Mouse (Mus musculus) midbrain, embryonic 12.5 days (tissue): ENCODE measurements around the gene St5. TPM values are rescaled to one million over a fixed set of nuclear protein-coding genes. Genes with fewer than 3 reads are reported as not detected.

Source experiments
- ATAC-seq: fragments of 200-750 bp; cut with Nextera tagmentation; 2 replicates; pipeline ENCODE4 v1.8.0; 2017; ENCODE audit warnings: low read depth, moderate TSS enrichment, moderate library complexity; ENCODE audit not compliant: low FRiP score
- H3K27ac ChIP-seq: fragments of 300-500 bp; sonication (generic); replicated peaks from 2 replicates; pipeline ENCODE4 v1.5.1; 2016; ENCODE audit warnings: mild to moderate bottlenecking
- H3K27me3 ChIP-seq: fragments of 300-500 bp; sonication (generic); 2 replicates; pipeline ENCODE4 v1.6.1; 2016; ENCODE audit warnings: mild to moderate bottlenecking
- H3K36me3 ChIP-seq: fragments of 300-500 bp; sonication (generic); 2 replicates; pipeline ENCODE4 v1.6.1; 2016
- H3K4me1 ChIP-seq: fragments of 300-500 bp; sonication (generic); 2 replicates; pipeline ENCODE4 v1.6.1; 2016
- H3K4me2 ChIP-seq: fragments of 300-500 bp; sonication (generic); replicated peaks from 2 replicates; pipeline ENCODE4 v1.6.1; 2016; ENCODE audit warnings: mild to moderate bottlenecking, moderate library complexity
- H3K4me3 ChIP-seq: fragments of 300-500 bp; sonication (generic); 2 replicates; pipeline ENCODE4 v1.5.1; 2016; ENCODE audit warnings: mild to moderate bottlenecking
- H3K9ac ChIP-seq: fragments of 300-500 bp; sonication (generic); replicated peaks from 2 replicates; pipeline ENCODE4 v1.6.1; 2016; ENCODE audit warnings: mild to moderate bottlenecking, moderate library complexity
- H3K9me3 ChIP-seq: fragments of 300-500 bp; sonication (generic); 2 replicates; pipeline ENCODE4 v1.6.1; 2016; ENCODE audit warnings: mild to moderate bottlenecking
- WGBS: fragments of 180-500 bp; shearing (Covaris S2); methylation state at CpG from one replicate; pipeline ENCODE4 v1.1.7; 2016; 5-methylcytosine and 5-hydroxymethylcytosine counted together
- polyA plus RNA-seq: library from polyadenylated mRNA; unstranded; fragments of >200 nt; fragmentation: Nextera tagmentation; extraction: Ambion mirVana; gene quantifications from 2 replicates; pipeline ENCODE4 v1.2.1, GENCODE M21; 2016

St5 gene
- polyA plus RNA-seq, 1 experiment from 2014 or later = 38.1 TPM

- ATAC-seq = no peak
- 0 out of 2 replicates have a peak, but pooled peaks cover 5% of the 10 kb centered on the region for H3K27me3 ChIP-seq
- H3K4me1 ChIP-seq = peaks cover 8% of the 10 kb centered on the region
- H3K9me3 ChIP-seq = no peaks in the 10 kb centered on the region
- H3K27ac ChIP-seq = no peak overlapping the region
- H3K9ac ChIP-seq = no peak overlapping the region
- no peak overlapping the region for H3K4me3 ChIP-seq
- no peak overlapping the region for H3K4me2 ChIP-seq
- H3K36me3 ChIP-seq = no peaks in the 10 kb centered on the region
- WGBS = 76% methylated on average over 2 of the region's 2 CpGs
These were observed 192.6 kb downstream of the St5 start for GRCm38 (mm10) chr7:109510799-109511198.

GRCm38 (mm10) chr7:109508034-109508433 lies 195.4 kb downstream of the St5 start, which contains the start of gene Trim66:
TSS of gene Trim66 (minus strand) at chr7:109508134.
- 84% methylated on average over 4 of the region's 4 CpGs for WGBS
- H3K27me3 ChIP-seq = 0 out of 2 replicates have a peak, but pooled peaks cover 5% of the 10 kb centered on the region
- ATAC-seq = no peak
- peaks cover 8% of the 10 kb centered on the region for H3K4me1 ChIP-seq
- H3K4me3 ChIP-seq = no peak within 1 kb of the TSS
- H3K9me3 ChIP-seq = no peaks in the 10 kb centered on the region
- 0 out of 2 replicates have a peak within 1 kb of the TSS, but pooled peaks have one; percentile 24 for H3K9ac ChIP-seq
- H3K36me3 ChIP-seq = no peaks in the 10 kb centered on the region
- peak within 1 kb of the TSS; percentile 32 for H3K4me2 ChIP-seq
- 0 out of 2 replicates have a peak within 1 kb of the TSS, but pooled peaks have one; percentile 30 for H3K27ac ChIP-seq

GRCm38 (mm10) chr7:109507572-109507971 lies 195.8 kb downstream of the St5 start:
- H3K27ac ChIP-seq = 0 out of 2 replicates have a peak overlapping the region, but pooled peaks have one; percentile 30
- H3K4me2 ChIP-seq = peak overlapping the region; percentile 32
- 0 out of 2 replicates have a peak overlapping the region, but pooled peaks have one; percentile 24 for H3K9ac ChIP-seq
- H3K4me1 ChIP-seq = peaks cover 8% of the 10 kb centered on the region
- no peaks in the 10 kb centered on the region for H3K36me3 ChIP-seq
- H3K4me3 ChIP-seq = no peak overlapping the region
- WGBS = 46% methylated on average over 9 of the region's 9 CpGs
- H3K9me3 ChIP-seq = no peaks in the 10 kb centered on the region
- 0 out of 2 replicates have a peak, but pooled peaks cover 5% of the 10 kb centered on the region for H3K27me3 ChIP-seq
- no peak for ATAC-seq

DNA sequence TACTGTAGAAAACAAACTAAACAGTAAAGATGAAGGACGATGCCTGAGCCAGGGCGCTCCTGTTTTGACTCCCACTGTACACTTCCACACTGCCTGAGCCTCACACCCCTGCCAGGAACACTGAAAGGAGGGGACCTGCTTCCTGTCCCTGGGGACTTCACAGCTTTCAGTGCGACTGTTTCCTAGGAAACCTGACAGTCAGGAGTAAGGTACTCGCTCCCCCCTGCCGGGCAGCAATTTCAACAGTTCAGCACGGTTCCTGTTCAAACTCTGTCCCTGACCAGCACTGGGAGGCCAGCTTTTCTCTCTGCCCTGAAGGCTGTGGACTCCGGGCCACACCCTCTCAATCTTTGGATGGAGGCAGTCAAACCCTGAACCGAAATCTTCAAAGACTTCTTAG lies 196.3 kb downstream of the St5 start:
- peak overlapping the region; percentile 32 for H3K4me2 ChIP-seq
- H3K27me3 ChIP-seq = 0 out of 2 replicates have a peak, but pooled peaks cover 5% of the 10 kb centered on the region
- no peaks in the 10 kb centered on the region for H3K9me3 ChIP-seq
- ATAC-seq = peak; percentile 44; the same call in 1 of the 2 replicates
- 0 out of 2 replicates have a peak overlapping the region, but pooled peaks have one; percentile 24 for H3K9ac ChIP-seq
- H3K4me1 ChIP-seq = peaks cover 8% of the 10 kb centered on the region
- H3K4me3 ChIP-seq = no peak overlapping the region
- 4% methylated on average over 8 of the region's 8 CpGs for WGBS
- 0 out of 2 replicates have a peak overlapping the region, but pooled peaks have one; percentile 30 for H3K27ac ChIP-seq
- H3K36me3 ChIP-seq = no peaks in the 10 kb centered on the region

DNA sequence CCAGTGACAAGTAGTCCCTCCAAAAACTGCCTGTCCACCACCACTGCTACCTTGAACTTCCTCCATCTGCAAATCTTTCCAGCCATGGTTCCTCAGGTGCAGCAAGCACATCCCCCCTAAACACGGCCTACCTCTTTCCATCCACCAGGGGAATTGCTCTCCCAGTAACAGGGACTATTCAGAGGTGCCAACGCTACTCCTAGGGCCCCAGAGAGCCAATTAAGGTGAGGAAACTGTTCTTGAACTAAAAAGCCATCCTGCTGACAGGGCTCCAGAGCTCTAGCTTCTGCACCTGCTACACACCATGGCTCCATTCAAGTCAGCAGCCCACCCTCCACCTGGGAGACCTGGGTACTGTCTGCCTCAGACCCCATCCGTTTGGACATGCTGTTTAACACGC lies 205.9 kb downstream of the St5 start:
- Histone ChIP-seq H3K4me1 (peaks cover 17% of the 10 kb centered on the region), H3K9me3 (no peaks in the 10 kb centered on the region), H3K4me2 (no peak overlapping the region), H3K4me3 (no peak overlapping the region), H3K9ac (no peak overlapping the region), H3K36me3 (no peaks in the 10 kb centered on the region), H3K27ac (no peak overlapping the region), H3K27me3 (peaks cover 8% of the 10 kb centered on the region)
- ATAC-seq = 0 out of 2 replicates have a peak, but pooled peaks have one; percentile 21
- 59% methylated on average over 4 of the region's 4 CpGs for WGBS

DNA sequence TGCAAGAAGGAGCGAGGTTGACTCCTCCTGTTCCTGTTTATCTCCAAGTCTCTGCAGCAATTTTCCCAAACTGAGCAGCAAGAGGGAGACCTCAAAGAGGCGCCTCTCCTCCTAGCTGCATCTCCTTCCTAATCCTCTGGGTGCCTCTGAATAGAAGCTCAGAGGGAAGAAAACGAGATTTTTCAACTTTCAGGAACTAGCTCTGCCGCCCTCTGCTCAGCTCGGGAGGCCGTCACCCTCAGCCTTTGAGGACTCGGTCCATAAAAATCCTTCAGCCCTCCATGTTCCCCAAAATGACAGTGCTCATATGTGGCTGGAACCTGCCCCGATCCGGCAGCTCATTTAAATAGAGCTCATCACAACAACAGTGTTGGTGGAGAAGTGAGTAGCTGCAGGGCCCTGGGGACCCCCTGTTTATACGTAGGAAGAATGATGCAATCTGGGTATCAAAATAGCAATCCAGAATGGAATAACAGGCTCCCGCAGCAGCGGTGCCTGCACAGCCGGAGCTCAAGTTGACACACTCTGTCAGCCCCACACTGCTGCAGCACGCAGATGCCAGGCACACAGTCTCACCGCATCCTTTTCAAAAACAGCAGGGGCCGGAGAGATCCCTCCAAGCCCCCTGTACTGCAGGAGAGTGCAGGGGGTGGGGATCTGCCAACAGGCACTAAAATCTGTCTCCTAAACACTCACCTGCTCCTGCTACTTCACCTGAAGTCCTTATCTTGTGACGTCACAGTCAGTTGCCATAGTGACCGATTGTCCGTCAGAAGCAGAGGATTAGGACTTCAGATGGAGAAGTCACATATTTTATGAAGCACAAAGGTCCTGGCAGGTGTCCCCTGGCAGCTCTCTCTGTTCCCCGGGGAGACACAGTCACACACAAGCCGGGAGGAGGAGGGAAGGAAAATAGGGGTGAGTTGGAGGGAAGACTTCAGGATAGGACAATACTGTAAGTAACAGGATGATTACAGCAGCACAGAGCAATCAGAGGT lies 209.8 kb downstream of the St5 start:
- ATAC-seq = peak; percentile 82
- H3K4me1 ChIP-seq = peaks cover 17% of the 10 kb centered on the region
- peak overlapping the region; percentile 54 for H3K4me2 ChIP-seq
- 6% methylated on average over 21 of the region's 21 CpGs for WGBS
- H3K4me3 ChIP-seq = peak overlapping the region; percentile 34
- no peak overlapping the region for H3K27ac ChIP-seq
- no peaks in the 10 kb centered on the region for H3K9me3 ChIP-seq
- H3K9ac ChIP-seq = peak overlapping the region; percentile 37
- peaks cover 12% of the 10 kb centered on the region for H3K27me3 ChIP-seq
- no peaks in the 10 kb centered on the region for H3K36me3 ChIP-seq

DNA sequence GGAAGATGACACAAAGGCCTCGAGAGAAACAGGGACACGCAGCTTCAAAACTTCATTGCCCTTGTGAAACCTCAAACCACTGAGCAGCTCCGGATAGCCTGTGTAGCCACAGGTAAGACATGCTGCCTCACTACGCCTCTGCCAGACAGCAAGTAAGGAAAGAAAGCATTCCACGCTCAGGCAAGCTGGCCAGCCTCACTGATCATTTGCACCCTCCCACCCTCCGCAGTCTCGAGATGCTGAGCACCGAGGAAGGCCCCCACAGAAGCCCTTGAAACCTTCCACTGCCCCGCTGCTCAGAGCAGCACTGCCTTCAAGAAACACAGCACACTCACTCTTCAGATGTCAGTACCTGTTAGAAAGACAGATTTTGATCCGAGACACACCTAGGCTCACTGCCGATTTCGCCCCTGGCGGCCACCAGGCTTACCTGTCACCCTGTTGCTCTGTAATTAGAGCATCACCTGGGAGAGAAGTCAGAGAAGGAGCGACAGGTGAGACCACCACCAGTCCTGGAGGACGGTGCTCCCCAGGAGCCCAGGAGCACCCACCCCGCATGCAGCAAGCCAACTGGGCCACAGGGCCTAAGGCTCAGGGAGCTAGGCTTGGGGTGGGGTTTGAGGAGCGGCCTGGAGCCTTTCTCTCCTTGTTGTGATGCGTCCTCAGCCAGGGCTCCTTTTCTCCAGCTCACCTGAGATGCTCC lies 210.6 kb downstream of the St5 start:
- Histone ChIP-seq H3K4me3 (peak overlapping the region; percentile 34; the same call in 1 of the 2 replicates), H3K36me3 (no peaks in the 10 kb centered on the region), H3K27me3 (peaks cover 12% of the 10 kb centered on the region), H3K27ac (no peak overlapping the region), H3K4me2 (peak overlapping the region; percentile 54), H3K9ac (no peak overlapping the region), H3K4me1 (peaks cover 17% of the 10 kb centered on the region), H3K9me3 (no peaks in the 10 kb centered on the region)
- 0 out of 2 replicates have a peak, but pooled peaks have one; percentile 20 for ATAC-seq
- 53% methylated on average over 18 of the region's 18 CpGs for WGBS

DNA sequence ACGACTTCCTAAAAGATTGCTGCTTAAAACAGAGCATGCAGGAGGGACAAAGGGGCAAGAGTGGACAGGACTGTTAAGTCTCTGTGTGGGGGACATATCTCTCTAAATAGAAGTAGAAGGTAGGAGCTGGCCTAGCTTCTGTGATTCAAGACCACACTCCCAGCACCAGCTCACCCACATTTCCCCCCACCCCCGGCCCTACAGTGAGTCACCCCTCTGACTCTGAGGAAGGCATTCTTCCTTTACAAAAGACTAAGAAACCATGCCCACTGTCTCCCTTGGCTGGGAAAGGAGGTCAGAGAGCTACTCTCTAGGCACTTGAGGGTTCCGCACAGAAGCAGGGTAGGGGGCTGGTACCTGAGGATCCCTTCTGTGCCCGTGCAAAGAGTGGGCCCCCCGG lies 219.2 kb downstream of the St5 start:
- H3K9ac ChIP-seq = no peak overlapping the region
- no peak overlapping the region for H3K4me2 ChIP-seq
- H3K4me1 ChIP-seq = peaks cover 5% of the 10 kb centered on the region; the same call in 1 of the 2 replicates
- H3K4me3 ChIP-seq = no peak overlapping the region
- no peaks in the 10 kb centered on the region for H3K36me3 ChIP-seq
- no peak for ATAC-seq
- H3K27me3 ChIP-seq = peaks cover 4% of the 10 kb centered on the region; the same call in 1 of the 2 replicates
- no peak overlapping the region for H3K27ac ChIP-seq
- WGBS = 74% methylated on average over 5 of the region's 5 CpGs
- H3K9me3 ChIP-seq = no peaks in the 10 kb centered on the region

DNA sequence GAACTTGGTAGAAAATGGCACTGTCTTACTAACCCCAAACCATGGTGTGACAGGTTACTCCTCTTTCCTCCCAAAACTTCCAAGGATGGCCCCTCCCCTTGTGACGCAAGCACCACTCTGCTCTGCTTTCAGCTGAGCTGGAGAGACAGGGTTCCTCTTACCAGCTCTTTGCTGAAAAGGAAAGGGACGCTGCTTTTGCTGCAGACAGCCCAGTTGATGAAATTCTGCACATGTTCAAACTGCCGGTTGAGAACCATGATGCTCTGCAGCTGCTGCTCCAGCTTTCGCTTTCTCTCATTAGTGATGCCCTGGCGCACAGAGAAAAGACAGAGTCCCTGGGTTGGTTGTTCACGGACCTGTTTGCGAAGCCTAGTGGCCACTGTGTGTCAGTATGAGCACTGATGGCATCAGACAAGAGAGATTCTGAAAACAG lies 222.6 kb downstream of the St5 start:
- 0 out of 2 replicates have a peak overlapping the region, but pooled peaks have one; percentile 17 for H3K4me2 ChIP-seq
- no peaks in the 10 kb centered on the region for H3K9me3 ChIP-seq
- WGBS = 30% methylated on average over 7 of the region's 7 CpGs
- ATAC-seq = no peak; the same call in 1 of the 2 replicates
- no peak overlapping the region for H3K9ac ChIP-seq
- H3K36me3 ChIP-seq = no peaks in the 10 kb centered on the region
- no peak overlapping the region for H3K4me3 ChIP-seq
- H3K4me1 ChIP-seq = peaks cover 5% of the 10 kb centered on the region; the same call in 1 of the 2 replicates
- H3K27me3 ChIP-seq = peaks cover 4% of the 10 kb centered on the region; the same call in 1 of the 2 replicates
- H3K27ac ChIP-seq = no peak overlapping the region

- H3K27me3 ChIP-seq = no peaks in the 10 kb centered on the region
- peaks cover 5% of the 10 kb centered on the region; the same call in 1 of the 2 replicates for H3K4me1 ChIP-seq
- H3K4me3 ChIP-seq = no peak overlapping the region
- no peak for ATAC-seq
- H3K36me3 ChIP-seq = no peaks in the 10 kb centered on the region
- H3K9ac ChIP-seq = no peak overlapping the region
- H3K9me3 ChIP-seq = no peaks in the 10 kb centered on the region
- 90% methylated on average over 3 of the region's 3 CpGs for WGBS
- H3K27ac ChIP-seq = no peak overlapping the region
- no peak overlapping the region for H3K4me2 ChIP-seq
These were observed 225.5 kb downstream of the St5 start for GRCm38 (mm10) chr7:109477926-109478325.
